Mouse (Mus musculus) layer of hippocampus, postnatal 14 days (tissue): ENCODE results near the gene Myof. TPM values are rescaled to one million over a fixed set of nuclear protein-coding genes. Genes with fewer than 3 reads are reported as not detected.

ENCODE experiments used
- DNase-seq, 2 experiments: peaks; one replicate each; pipeline ENCODE4 v3.0.0; 2021 to 2022; ENCODE audit warnings: low spot score in 2 of 2, mixed read lengths in 1 of 2
- total RNA-seq, 2 experiments: library from RNA; stranded (reverse); gene quantifications; 2 replicates each; pipeline ENCODE4 v1.2.3; 2021

Myof gene
- total RNA-seq, 2 experiments from 2014 or later: 5.6 to 7.9 TPM

GRCm38 (mm10) chr19:38045198-38045597 lies 1.8 kb upstream of the Myof start:
- no peak for DNase-seq

DNA sequence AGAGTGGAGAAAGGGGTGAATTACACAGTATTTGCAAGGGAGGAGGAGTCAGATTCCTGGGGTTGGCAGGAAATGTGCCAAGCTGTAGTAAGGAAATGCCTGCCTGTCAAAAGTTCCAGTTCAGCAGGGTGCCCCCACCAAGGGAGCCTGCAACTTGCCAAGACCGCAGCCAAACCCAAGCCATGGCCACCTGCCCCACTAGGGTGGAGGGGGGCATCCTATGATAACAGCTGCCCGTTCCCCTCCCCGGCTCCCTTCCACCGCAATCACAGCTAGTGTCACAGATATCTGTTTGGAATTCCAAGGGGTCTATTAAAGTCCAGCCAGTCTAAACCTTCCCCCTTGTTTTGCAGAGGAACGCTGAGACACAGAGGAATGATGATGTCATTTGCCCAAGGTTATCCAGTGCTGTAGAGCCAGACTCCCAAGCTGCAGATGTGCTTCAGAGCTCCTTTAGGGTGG lies 1.1 kb downstream of the Myof start:
- no peak for DNase-seq

GRCm38 (mm10) chr19:38038267-38038666 lies 5.1 kb downstream of the Myof start:
- DNase-seq: no peak

DNA sequence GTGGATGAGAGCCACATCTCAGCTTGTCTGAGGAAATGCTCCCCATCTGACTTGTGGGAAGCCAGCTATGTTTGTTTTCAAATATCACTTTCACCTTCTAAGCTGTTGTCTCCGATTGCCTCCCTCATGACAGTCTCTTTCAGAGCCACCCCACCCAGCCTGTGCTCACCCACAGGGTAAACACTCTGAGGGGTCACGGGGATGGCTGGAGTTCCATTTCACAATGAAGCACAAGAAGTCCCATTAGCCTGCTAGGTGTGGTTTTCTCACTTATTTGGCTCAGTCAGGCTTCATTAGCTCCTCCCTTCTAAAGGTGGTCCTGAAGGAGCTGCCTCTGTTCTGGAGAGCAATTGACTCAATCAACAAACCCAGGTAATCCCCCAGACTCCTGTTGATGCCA lies 7.6 kb downstream of the Myof start:
- no peak for DNase-seq

GRCm38 (mm10) chr19:38034696-38035095 lies 8.7 kb downstream of the Myof start:
- DNase-seq: no peak

- no peak for DNase-seq
These were observed 9.7 kb downstream of the Myof start for GRCm38 (mm10) chr19:38033735-38034057.

DNA sequence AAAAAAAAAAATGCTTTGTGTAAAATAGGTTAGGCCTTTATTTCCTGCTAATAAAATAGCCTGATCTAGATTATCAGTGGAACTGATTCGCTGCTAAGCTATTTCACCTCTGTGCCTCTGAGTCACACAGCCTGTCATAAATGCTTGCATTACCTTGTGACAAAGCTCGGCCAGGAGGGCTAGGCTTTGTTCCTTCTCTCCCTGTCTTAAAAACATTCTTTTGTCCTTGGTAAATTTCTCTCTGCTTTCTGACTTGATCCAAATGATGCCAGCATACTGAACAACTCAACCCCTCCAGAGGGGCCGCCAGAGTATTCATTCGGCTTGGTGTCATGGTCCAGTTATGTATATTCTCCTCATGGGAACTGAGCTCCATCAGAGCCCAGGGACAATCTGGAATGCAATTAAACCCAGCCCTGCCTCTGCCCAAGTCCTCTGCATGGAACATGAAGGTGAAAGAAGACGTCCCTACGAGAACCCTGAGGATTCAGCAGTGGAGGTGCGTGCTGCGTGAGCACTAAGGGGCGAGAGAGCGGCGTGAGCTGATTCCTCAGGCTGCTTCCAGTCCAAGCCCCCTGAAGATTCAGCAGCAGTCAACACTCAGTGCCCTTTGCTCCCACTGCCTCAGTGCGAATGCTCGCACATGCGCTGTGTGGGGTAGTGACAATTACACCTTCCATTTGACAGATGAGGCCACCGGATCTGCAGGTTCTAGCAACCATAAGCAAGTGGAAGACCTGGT lies 10.2 kb downstream of the Myof start:
- no peak for DNase-seq

DNA sequence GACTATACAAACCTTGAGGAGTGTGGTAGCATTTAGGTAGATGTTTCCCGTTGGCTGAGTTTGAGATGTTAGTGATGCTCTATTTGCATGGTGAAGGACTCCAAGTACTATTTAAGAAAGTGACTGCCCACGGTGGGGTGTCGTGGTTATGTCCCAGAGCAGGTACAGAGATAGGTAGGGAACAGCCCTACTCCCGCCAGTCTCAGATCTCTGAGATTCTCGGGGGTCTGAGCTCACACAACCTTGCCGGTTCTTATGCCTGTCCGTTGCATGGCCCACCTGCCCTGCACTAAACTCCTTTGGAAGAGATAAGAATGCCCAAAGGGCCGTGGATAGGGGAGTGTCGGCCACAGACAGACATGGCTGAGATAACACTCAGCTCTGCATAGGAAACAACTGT lies 12.2 kb downstream of the Myof start:
- DNase-seq: no peak

GRCm38 (mm10) chr19:38030673-38031137 lies 12.7 kb downstream of the Myof start:
- DNase-seq: no peak

DNA sequence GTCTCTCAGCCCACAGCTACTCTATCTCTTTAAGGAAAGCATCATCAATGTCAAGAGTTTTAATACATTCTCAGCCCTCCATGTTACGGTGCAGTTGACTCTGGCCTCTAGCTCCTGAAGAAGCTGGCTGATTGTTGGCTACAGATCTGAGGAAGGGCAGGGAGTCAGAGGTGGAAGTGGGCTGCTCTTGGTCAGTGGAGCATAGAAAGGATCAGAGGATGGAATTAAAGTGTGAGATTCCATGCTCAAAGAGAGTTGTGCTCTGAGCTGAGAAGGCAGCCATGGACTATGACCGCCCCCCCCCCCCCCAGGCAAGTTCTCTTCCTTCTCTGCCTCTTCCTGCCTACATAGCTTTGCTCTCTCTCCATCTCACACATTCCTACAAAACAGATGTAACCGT lies 13.5 kb downstream of the Myof start:
- no peak for DNase-seq

GRCm38 (mm10) chr19:38029292-38029691 lies 14.1 kb downstream of the Myof start:
- DNase-seq: no peak

DNA sequence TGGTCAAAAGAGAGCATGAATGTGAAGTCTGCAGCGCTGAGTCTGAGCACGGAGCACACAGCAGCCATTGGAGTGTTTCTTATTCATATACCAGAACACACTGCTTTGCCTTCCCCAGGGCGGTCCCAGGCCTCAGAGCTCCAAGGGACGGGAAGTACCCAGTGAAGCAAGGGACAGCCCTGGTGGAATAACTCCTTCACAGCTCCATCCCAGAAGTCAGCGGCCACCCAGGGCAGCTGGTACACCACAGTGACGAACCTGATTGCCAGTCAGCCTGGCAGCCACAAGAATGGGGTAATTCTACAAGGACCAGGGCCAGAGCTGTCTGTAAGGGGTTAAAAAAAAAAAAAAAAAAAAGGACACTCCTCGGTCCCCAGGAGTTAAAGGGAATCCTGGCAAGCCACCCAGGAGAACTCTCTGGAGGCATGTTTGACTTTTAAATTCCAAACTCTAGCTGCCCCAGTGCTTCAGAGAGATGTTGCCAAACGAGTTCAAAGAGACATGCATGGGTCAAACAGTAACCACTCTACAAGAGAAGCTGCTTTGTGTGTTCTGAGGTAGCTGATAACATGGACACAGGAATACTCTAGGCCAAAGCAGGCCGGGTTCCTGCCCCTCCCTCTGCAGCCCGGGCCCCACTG lies 15.4 kb downstream of the Myof start:
- DNase-seq: no peak

GRCm38 (mm10) chr19:38027389-38027788 lies 16.0 kb downstream of the Myof start:
- DNase-seq: no peak

DNA sequence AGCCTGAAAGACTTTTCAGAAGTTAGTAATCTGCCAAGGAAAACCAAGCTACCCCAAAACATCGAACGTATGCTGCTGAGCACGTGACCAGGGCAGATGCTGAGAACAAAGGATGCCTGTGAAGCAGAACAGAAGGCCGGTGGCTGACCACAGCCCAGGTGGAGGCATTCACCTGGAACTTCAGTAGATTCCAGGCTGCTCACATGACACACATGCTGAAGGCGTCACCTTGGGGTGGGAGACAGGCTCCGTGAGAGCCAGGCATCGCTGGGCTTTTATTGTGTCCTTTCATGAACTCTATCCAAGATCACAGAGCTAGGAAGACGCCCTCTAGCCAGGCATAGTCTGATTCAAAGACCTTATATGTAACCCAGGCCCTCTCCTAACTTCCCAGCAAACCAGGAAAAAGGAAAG lies 17.2 kb downstream of the Myof start:
- no peak for DNase-seq

DNA sequence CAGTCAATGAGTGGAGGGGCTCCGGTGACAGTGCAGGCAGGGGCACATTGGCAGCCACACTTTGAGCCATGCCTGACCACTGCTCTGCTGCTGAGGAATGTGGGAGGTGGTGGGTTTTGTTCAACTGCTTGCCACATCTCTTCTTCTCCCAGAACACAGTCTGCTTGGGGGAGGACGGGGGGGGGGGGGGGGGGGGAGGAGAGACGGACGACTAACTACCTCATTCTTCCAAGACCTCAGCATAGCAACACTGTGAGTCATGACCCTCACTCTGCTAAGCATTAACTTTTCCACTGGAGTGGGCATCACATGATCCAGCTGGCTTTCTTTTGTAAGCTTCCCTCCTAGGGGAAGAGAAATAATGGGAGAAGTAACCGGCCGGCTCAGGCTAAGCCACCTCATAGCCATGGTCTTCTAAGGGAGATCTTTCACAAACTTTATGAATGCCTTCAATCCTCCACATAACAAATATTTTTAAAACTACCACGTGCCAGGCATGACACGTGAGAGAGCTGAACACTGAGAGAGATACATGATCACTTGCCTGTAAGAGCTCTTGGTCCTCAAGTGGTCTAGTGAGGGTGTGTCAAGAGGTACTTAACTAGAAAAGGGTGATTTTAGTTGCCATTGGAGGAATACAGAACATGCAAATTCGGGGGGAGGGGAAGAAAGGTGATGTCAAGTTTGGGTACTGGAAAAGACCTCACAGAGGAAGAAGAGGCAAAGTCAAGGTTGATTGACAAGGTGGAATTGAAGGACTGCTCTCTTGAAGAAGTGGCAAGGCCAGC lies 17.9 kb downstream of the Myof start:
- DNase-seq: no peak

GRCm38 (mm10) chr19:38023603-38024002 lies 19.8 kb downstream of the Myof start:
- DNase-seq: no peak

- DNase-seq: no peak
These were observed 20.7 kb downstream of the Myof start for GRCm38 (mm10) chr19:38022710-38023109.

- no peak for DNase-seq
These were observed 27.5 kb downstream of the Myof start for GRCm38 (mm10) chr19:38015873-38016254.

- DNase-seq: peak; percentile 67 to 89
These were observed 28.1 kb downstream of the Myof start for GRCm38 (mm10) chr19:38015180-38015872.

GRCm38 (mm10) chr19:38014443-38014842 lies 28.9 kb downstream of the Myof start:
- no peak for DNase-seq

GRCm38 (mm10) chr19:38011379-38011778 lies 32.0 kb downstream of the Myof start:
- no peak for DNase-seq
